Mouse (Mus musculus) c-Kit-positive CD71-negative TER-119-negative erythroid progenitor cells, embryonic 14.5 days (primary cell): ENCODE results near the gene Tnip3.

Source experiments
- DNase-seq: peaks from one replicate; pipeline ENCODE4 v3.0.0-alpha.2; 2013; ENCODE audit warnings: low read depth

The Tnip3 gene

GRCm38 (mm10) chr6:65584870-65585332 lies 59.8 kb downstream of the Tnip3 start:
- DNase-seq: no peak

GRCm38 (mm10) chr6:65585333-65586053 lies 60.4 kb downstream of the Tnip3 start:
- DNase-seq: no peak

GRCm38 (mm10) chr6:65588847-65589246 lies 63.7 kb downstream of the Tnip3 start:
- DNase-seq: no peak

GRCm38 (mm10) chr6:65590018-65590417 lies 64.9 kb downstream of the Tnip3 start:
- no peak for DNase-seq

- DNase-seq: peak; percentile 47
Measured at GRCm38 (mm10) chr6:65594171-65594570, 69.1 kb downstream of the Tnip3 start.

GRCm38 (mm10) chr6:65595371-65595770 lies 70.3 kb downstream of the Tnip3 start:
- DNase-seq: no peak

- DNase-seq: no peak
Measured at GRCm38 (mm10) chr6:65597056-65597818, 72.1 kb downstream of the Tnip3 start.

- no peak for DNase-seq
Measured at GRCm38 (mm10) chr6:65598522-65598921, 73.4 kb downstream of the Tnip3 start.

- DNase-seq: no peak
Measured at GRCm38 (mm10) chr6:65599865-65600739, 75.0 kb downstream of the Tnip3 start.

- no peak for DNase-seq
Measured at GRCm38 (mm10) chr6:65600887-65601286, 75.8 kb downstream of the Tnip3 start.

GRCm38 (mm10) chr6:65605778-65606177 lies 80.7 kb downstream of the Tnip3 start:
- no peak for DNase-seq

- no peak for DNase-seq
Measured at GRCm38 (mm10) chr6:65606946-65607345, 81.8 kb downstream of the Tnip3 start.

GRCm38 (mm10) chr6:65611834-65612233 lies 86.7 kb downstream of the Tnip3 start:
- no peak for DNase-seq

GRCm38 (mm10) chr6:65613924-65614585 lies 88.9 kb downstream of the Tnip3 start:
- DNase-seq: no peak

- DNase-seq: no peak
Measured at GRCm38 (mm10) chr6:65615641-65616040, 90.5 kb downstream of the Tnip3 start.

- DNase-seq: no peak
Measured at GRCm38 (mm10) chr6:65621260-65621659, 96.1 kb downstream of the Tnip3 start.

GRCm38 (mm10) chr6:65623016-65623715 lies 98.1 kb downstream of the Tnip3 start:
- no peak for DNase-seq

- DNase-seq: no peak
Measured at GRCm38 (mm10) chr6:65630578-65630977, 105.5 kb downstream of the Tnip3 start.

- no peak for DNase-seq
Measured at GRCm38 (mm10) chr6:65632184-65632583, 107.1 kb downstream of the Tnip3 start.

GRCm38 (mm10) chr6:65642431-65642830 lies 117.3 kb downstream of the Tnip3 start:
- DNase-seq: no peak

GRCm38 (mm10) chr6:65644110-65644509 lies 119.0 kb downstream of the Tnip3 start:
- no peak for DNase-seq
